Mouse (Mus musculus): ENCODE measurements around the gene Spem1. TPM values are rescaled to one million over a fixed set of nuclear protein-coding genes. Genes with fewer than 3 reads are reported as not detected.
"Not testable (repeated sequence)": the region's sequence is repeated elsewhere in the genome, so short reads cannot be mapped to it uniquely, and the experiment has no call there.

Gene Spem1
- not detected for total RNA-seq (2021)

DNA sequence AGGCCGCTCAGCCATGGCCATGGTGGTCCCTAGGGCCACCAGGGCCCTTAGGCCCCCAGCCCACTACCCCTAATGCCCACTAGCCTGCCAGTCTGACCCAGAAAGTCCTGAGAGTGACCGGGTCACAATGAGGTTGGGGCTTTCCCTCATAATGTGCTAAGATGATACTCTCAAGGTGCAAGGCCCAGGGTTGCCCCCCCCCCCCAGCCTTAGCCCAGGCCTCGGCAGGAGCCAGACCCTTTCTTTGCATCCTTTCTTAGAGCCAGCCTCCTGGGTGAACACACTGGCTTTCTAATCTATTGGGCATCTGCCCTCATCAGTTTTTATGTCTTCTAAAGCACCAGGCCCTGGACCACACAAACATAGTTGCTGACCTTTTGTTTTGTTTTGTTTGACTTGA lies at the start of gene Spem1:
TSS of gene Spem1 (minus strand) at position 101 of the 400 bp plus-strand sequence.
- intact Hi-C loops (cut with DNase I), result loop anchor here (5.0 kb wide), 1 partner anchor 45 kb away; no protein-coding TSS in a partner anchor
- no peak for DNase-seq

DNA sequence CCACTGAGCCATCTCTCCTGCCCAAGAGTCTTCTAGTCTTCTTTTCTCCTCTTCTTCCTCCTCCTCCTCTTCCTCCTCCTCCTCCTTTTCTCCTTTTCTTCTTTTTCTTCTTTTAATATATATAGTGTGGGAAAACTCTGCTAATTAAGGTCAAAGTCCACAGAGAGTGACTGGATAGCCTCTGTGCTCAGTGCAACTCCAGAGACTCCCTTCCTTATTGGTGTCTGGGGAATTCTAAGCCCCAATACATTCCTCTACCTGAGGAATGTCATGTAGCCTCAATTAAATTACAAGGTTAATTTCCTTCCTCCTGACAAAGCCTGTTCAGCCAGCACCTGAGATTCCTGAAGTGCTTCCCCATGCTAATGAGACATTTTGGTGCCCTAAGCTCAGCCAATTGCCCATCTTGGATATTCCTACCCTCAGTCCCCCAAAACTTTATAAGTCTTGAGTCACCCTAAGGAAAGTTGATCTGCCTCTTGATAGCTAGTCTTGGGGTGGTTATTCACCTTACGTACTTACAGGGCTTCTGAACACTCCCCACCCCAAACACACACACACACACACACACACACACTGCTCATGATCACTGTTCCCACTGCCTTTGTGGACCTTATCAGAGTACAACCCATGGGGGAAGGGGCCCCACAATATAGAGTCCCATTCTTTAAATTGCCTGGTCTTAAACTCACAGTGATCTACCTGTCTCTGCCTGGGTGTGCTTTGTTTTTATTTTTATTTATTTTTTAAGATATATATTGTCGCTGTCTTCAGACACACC lies 48.5 kb upstream of the Spem1 start:
- intact Hi-C loops (cut with DNase I), result no loop called here
- no peak for DNase-seq

- intact Hi-C loops (cut with DNase I), result loop anchor here (5.0 kb wide), 1 partner anchor 45 kb away; the partner anchor contains the start of gene Spem1
Observed at GRCm38 (mm10) chr11:69867335-69867734, 45.4 kb upstream of the Spem1 start.

DNA sequence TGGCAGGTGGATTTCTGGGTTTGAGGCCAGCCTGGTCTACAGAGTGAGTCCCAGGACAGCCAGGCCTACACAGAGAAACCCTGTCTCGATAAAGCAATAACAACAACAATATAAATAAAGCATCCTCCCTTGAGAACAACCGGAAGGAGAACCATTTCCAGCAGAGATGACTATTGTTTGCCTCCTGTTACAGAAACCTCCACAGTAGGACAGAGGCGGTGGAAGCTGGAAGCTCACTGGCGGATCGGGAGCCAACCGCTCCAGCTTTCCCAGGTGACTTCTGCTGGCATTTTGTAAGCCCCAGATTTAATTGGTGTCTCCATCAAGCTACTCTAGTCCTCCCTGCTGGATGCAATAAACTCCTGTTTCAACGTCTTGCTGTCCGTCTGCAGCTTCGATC lies 43.6 kb upstream of the Spem1 start:
- intact Hi-C loops (cut with DNase I), result loop anchor here (5.0 kb wide), 1 partner anchor 43 kb away; the partner anchor contains the start of gene Spem1
- DNase-seq, result no peak

More at GRCm38 (mm10) chr11:69867335-69867734, 45.4 kb upstream of the Spem1 start:
- no peak for DNase-seq

GRCm38 (mm10) chr11:69864138-69864860 lies 42.3 kb upstream of the Spem1 start:
- intact Hi-C loops (cut with DNase I), result no loop called here
- no peak for DNase-seq

DNA sequence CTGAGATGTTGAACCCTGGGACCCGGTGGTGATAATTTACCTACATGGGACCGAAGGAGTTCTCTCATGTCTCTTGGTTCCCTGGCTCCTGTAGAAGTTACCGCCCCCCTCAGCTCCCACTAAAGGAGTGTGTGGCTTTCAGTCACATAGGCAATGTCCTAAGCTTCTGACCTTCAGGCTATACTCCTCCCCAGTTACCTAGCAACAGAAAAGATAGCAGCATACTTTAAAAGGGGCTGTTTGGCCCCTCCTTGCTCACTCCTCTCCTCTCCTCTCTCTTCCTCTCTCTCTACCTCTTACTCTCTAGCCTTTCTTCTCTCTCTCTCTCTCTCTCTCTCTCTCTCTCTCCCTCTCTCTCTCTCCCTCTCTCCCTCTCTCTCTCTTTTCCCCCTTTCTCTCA lies 41.7 kb upstream of the Spem1 start:
- intact Hi-C loops (cut with DNase I); DNase-seq: not testable (repeated sequence)

GRCm38 (mm10) chr11:69858113-69858998 lies 36.4 kb upstream of the Spem1 start, which contains the start of gene Tnk1:
Tnk1 (minus strand) TSS chr11:69858730.
- intact Hi-C loops (cut with DNase I), result no loop called here
- DNase-seq, result no peak

DNA sequence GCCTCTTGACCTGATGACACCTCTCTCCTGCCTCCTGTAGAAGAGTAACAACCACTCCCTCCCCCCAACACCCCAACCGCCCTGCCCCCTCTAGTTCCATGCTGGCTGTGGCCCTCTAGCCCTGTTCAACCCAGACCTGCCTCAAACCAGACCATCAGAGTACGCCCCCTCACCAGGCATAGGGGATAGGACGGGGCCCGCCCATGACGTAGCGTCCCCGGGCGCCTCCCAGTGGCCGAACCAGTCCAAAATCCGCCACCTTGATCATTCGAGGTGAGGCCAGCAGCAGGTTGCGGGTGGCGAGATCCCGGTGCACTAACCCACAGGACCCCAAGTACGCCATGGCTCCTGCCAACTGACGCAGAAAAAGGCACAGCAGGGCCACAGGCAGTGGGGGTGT lies 33.4 kb upstream of the Spem1 start:
- peak in 1 of 2 experiments; percentile 55 for DNase-seq
- intact Hi-C loops (cut with DNase I), result no loop called here

GRCm38 (mm10) chr11:69854680-69855079 lies 32.7 kb upstream of the Spem1 start:
- no peak for DNase-seq
- intact Hi-C loops (cut with DNase I), result no loop called here

GRCm38 (mm10) chr11:69853994-69854393 lies 32.0 kb upstream of the Spem1 start:
- intact Hi-C loops (cut with DNase I), result no loop called here
- no peak for DNase-seq

DNA sequence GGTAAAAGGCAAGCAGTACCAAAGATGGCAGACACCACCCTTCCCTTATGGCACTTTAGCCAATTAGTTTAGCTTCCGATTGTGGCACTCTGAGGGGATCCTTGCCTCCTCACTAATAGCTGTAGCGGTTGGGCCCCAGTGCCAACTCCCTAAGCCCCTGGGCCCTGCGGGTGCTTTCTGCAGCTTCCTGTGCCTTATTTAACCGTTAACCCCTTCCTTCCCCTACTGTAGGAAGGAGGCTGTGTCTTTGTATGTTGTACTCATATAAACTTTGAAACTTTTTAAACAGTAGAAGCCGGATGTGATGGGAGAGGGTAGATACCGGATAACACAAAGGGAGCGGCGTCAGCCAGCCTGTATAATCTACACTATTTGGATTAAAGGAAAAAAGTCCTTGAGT lies 28.8 kb upstream of the Spem1 start:
- intact Hi-C loops (cut with DNase I), result no loop called here
- no peak for DNase-seq

GRCm38 (mm10) chr11:69849884-69850283 lies 27.9 kb upstream of the Spem1 start:
- intact Hi-C loops (cut with DNase I), result no loop called here
- DNase-seq, result no peak

DNA sequence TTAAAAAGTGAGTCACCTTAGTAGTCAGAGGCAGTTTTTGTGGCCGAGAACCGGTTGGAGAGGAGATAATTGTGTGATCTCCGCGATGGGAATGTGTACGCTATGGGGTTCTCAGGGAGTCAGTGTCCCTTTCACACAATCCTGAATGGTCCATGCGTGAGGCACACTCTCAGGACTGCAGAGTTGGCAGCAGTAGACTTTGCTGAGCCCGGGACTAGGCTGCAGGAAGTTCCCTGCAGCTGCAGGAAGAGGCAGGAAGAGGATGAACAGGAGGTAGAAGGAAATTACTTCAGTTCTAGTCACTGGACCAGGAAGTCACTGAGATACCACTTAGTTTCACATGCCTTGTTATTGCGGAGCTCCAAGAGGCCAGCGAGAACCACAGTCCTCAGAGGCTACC lies 27.1 kb upstream of the Spem1 start:
- DNase-seq, result no peak
- intact Hi-C loops (cut with DNase I), result no loop called here

GRCm38 (mm10) chr11:69848021-69848420 lies 26.0 kb upstream of the Spem1 start:
- no peak for DNase-seq
- intact Hi-C loops (cut with DNase I), result no loop called here

DNA sequence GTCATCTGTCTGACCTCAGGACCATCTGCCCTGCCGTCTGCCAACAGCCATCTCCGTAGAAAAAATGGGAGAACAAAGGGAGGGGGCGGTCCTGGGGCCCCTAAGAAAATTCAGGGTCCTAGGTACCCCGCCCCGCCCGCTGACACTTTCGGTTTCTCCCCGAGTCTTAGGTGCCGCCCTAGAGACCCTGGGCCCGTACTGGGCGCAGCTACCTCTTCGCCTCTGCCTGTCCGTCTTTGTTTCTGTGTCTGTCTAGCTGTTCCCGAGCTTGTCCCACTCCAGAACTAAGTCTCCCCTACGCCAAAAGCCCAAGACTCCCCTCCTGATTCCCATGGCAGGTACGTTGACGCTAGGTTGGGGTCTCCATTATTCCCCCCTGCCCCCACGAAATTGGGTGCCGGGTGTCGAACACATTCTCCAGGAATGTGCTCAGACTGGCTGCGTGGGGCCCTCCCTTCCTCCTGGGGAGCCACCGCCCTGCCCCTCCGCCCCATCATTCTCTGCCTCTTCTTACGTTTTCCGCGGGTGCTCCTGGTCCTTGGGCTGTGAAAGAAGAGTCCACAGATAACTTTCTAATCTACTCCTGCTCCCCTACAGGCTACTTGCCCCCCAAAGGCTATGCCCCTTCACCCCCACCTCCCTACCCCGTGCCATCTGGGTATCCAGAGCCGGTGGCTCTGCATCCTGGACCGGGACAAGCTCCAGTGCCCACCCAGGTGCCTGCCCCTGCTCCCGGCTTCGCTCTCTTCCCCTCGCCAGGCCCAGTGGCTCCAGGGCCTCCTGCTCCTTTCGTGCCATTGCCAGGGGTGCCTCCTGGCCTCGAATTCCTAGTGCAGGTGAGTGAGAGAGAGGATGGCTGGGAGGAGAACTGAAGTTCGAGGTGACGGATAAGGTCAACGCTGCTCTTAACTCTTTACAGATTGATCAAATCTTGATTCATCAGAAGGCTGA lies 25.0 kb upstream of the Spem1 start:
- intact Hi-C loops (cut with DNase I), result loop anchor here (2.0 kb wide), 2 partner anchors 30 to 88 kb away; partner anchors contain the start of gene Polr2a
- DNase-seq, result peak; percentile 42 to 62

- intact Hi-C loops (cut with DNase I), result loop anchor here (2.0 kb wide), 2 partner anchors 31 to 87 kb away; partner anchors contain the start of gene Polr2a
- DNase-seq, result peak; percentile 94 to 95
Observed at GRCm38 (mm10) chr11:69846198-69846680, 24.3 kb upstream of the Spem1 start, which contains the start of gene Plscr3. Plscr3 (plus strand) TSS chr11:69846376.

- no peak for DNase-seq
- intact Hi-C loops (cut with DNase I), result loop anchor here (2.0 kb wide), 1 partner anchor 38 kb away; no protein-coding TSS in a partner anchor
Observed at GRCm38 (mm10) chr11:69838714-69839104, 16.7 kb upstream of the Spem1 start.

GRCm38 (mm10) chr11:69837952-69838713 lies 16.2 kb upstream of the Spem1 start, which contains the start of gene Tmem256:
Tmem256 (plus strand) TSS chr11:69838514.
- DNase-seq, result peak; percentile 92 to 95
- intact Hi-C loops (cut with DNase I), result loop anchor here (2.0 kb wide), 1 partner anchor 39 kb away; no protein-coding TSS in a partner anchor

All from heart, postnatal 36 days (tissue).